Mouse (Mus musculus) intestine, embryonic 15.5 days (tissue): Measurements from ENCODE around the gene Itgb2l. TPM values are rescaled to one million over a fixed set of nuclear protein-coding genes. Genes with fewer than 3 reads are reported as not detected.
"Not testable (repeated sequence)": the region's sequence is repeated elsewhere in the genome, so short reads cannot be mapped to it uniquely, and the experiment has no call there.

Experiments
- ATAC-seq: fragments of 200-750 bp; cut with Nextera tagmentation; 2 replicates; pipeline ENCODE4 v1.8.0; 2017; ENCODE audit warnings: moderate TSS enrichment, moderate library complexity
- H3K27ac ChIP-seq: fragments of 300-500 bp; sonication (generic); 2 replicates; pipeline ENCODE4 v1.5.1; 2015; ENCODE audit warnings: mild to moderate bottlenecking, inconsistent platforms
- H3K27me3 ChIP-seq: fragments of 300-500 bp; sonication (generic); replicated peaks from 2 replicates; pipeline ENCODE4 v1.6.1; 2015; ENCODE audit warnings: inconsistent platforms
- H3K36me3 ChIP-seq: fragments of 300-500 bp; sonication (generic); 2 replicates; pipeline ENCODE4 v1.6.1; 2015; ENCODE audit warnings: inconsistent platforms
- H3K4me1 ChIP-seq: fragments of 300-500 bp; sonication (generic); replicated peaks from 2 replicates; pipeline ENCODE4 v1.6.1; 2015; ENCODE audit warnings: inconsistent platforms
- H3K4me2 ChIP-seq: fragments of 300-500 bp; sonication (generic); replicated peaks from 2 replicates; pipeline ENCODE4 v1.6.1; 2015; ENCODE audit warnings: mild to moderate bottlenecking, inconsistent platforms
- H3K4me3 ChIP-seq: fragments of 300-500 bp; sonication (generic); replicated peaks from 2 replicates; pipeline ENCODE4 v1.5.1; 2015; ENCODE audit warnings: inconsistent platforms
- H3K9ac ChIP-seq: fragments of 300-500 bp; sonication (generic); 2 replicates; pipeline ENCODE4 v1.6.1; 2015; ENCODE audit warnings: inconsistent platforms
- H3K9me3 ChIP-seq: fragments of 300-500 bp; sonication (generic); 2 replicates; pipeline ENCODE4 v1.6.1; 2016; ENCODE audit warnings: inconsistent platforms
- WGBS: fragments of 180-500 bp; shearing (Covaris S2); methylation state at CpG from one replicate; pipeline ENCODE4 v1.1.7; 2015; 5-methylcytosine and 5-hydroxymethylcytosine counted together
- polyA plus RNA-seq: library from polyadenylated mRNA; unstranded; fragments of >200 nt; fragmentation: Nextera tagmentation; extraction: Ambion mirVana; gene quantifications from 2 replicates; pipeline ENCODE4 v1.2.1, GENCODE M21; 2015

Gene Itgb2l
- polyA plus RNA-seq, 1 experiment from 2014 or later = 0.26 TPM

DNA sequence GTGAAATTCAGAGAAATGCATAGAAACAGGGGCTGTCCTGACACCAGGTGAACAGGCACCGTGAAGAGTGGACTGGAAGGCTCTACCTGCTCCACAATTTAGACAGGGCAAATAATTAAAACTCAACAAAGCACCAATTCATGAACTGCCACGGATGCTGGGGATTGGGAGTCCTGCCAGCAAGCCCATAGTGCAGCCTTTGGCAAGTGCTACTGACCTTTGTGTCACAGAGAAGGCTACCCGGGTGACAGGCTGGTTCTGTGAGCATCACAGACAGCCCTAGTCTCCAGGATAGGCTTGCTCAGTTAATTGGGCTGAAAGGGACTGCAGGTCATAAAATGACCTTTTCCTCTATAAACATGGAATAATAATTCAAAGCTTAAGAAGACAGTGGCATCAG lies 17.4 kb upstream of the Itgb2l start:
- Histone ChIP-seq H3K4me2 (no peak overlapping the region), H3K9ac (no peak overlapping the region), H3K4me3 (no peak overlapping the region), H3K27ac (no peak overlapping the region), H3K9me3 (no peaks in the 10 kb centered on the region), H3K4me1 (no peaks in the 10 kb centered on the region), H3K36me3 (no peaks in the 10 kb centered on the region), H3K27me3 (no peaks in the 10 kb centered on the region)
- WGBS = 60% methylated on average over 3 of the region's 3 CpGs
- no peak for ATAC-seq

DNA sequence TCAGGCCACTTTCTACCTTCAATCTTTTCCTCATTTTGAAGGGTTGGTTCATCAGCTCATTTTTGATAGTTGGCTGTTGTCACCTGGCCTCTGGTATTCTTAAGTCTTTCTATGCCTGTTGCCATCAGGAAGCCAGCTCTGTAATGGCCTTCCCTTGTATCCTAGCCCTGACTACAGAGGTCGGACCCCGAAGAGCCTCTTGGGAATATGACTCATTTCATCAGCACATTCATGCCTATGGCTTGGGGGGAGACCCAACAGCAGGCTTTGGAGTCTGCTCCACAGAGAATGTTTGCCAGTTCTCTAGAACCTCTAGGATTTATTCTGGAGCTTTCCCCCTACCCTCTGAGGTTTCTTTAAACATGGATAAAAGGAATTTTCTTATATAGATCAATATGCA lies 15.9 kb upstream of the Itgb2l start:
- no peaks in the 10 kb centered on the region for H3K27me3 ChIP-seq
- no peak overlapping the region for H3K9ac ChIP-seq
- H3K4me2 ChIP-seq = no peak overlapping the region
- H3K4me3 ChIP-seq = no peak overlapping the region
- WGBS = 81% methylated on average over 2 of the region's 2 CpGs
- ATAC-seq = no peak
- H3K4me1 ChIP-seq = no peaks in the 10 kb centered on the region
- H3K36me3 ChIP-seq = no peaks in the 10 kb centered on the region
- H3K9me3 ChIP-seq = no peaks in the 10 kb centered on the region
- no peak overlapping the region for H3K27ac ChIP-seq

- Histone ChIP-seq H3K27me3 (no peaks in the 10 kb centered on the region), H3K9me3 (no peaks in the 10 kb centered on the region), H3K4me3 (no peak overlapping the region), H3K27ac (no peak overlapping the region), H3K4me1 (no peaks in the 10 kb centered on the region), H3K4me2 (no peak overlapping the region), H3K9ac (no peak overlapping the region), H3K36me3 (no peaks in the 10 kb centered on the region)
- ATAC-seq = no peak
- 62% methylated on average over 5 of the region's 5 CpGs for WGBS
Observed at GRCm38 (mm10) chr16:96457612-96458011, 14.2 kb upstream of the Itgb2l start.

DNA sequence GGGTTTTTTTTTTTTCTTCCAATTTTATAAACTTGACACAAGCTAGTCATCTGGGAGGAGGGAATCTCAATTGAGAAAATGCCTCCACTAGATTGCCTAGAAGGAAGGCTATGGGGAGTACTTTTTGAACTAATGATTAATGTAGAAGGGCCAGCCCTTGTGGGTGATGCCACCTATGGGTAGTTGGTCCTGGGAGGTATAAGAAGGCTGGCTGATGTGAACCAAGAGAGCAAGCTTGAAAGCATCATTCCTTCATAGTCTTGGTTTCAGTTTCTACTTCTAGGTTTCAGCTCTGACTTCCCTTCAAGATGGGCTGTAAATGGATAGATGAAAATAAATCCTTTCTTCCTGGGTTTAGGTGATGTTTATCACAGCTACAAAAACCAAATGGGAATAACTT lies 10.7 kb upstream of the Itgb2l start:
- no peaks in the 10 kb centered on the region for H3K27me3 ChIP-seq
- no peak overlapping the region for H3K4me2 ChIP-seq
- no peak for ATAC-seq
- no peak overlapping the region for H3K27ac ChIP-seq
- H3K4me3 ChIP-seq = no peak overlapping the region
- no peaks in the 10 kb centered on the region for H3K9me3 ChIP-seq
- H3K9ac ChIP-seq = no peak overlapping the region
- no peaks in the 10 kb centered on the region for H3K4me1 ChIP-seq
- no peaks in the 10 kb centered on the region for H3K36me3 ChIP-seq

DNA sequence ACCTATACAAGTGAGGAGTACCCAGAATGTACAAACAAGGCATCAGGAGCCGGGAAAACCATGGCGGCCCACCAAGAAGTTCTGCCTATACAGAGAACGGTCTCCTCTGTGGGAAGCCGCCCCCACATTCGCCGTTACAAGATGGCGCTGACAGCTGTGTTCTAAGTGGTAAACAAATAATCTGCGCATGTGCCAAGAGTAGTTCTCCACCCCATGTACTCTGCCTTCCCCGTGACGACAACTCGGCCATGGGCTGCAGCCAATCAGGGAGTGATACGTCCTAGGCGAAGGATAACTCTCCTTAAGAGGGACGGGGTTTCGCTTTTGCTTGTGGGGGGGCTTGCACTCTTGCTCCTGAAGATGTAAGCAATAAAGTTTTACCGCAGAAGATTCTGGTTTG lies 7.5 kb upstream of the Itgb2l start:
- H3K27me3 ChIP-seq, H3K4me3 ChIP-seq, H3K9me3 ChIP-seq, H3K9ac ChIP-seq, H3K36me3 ChIP-seq, H3K4me1 ChIP-seq, H3K4me2 ChIP-seq, ATAC-seq, H3K27ac ChIP-seq: not testable (repeated sequence)
- 95% methylated on average over 16 of the region's 16 CpGs for WGBS

DNA sequence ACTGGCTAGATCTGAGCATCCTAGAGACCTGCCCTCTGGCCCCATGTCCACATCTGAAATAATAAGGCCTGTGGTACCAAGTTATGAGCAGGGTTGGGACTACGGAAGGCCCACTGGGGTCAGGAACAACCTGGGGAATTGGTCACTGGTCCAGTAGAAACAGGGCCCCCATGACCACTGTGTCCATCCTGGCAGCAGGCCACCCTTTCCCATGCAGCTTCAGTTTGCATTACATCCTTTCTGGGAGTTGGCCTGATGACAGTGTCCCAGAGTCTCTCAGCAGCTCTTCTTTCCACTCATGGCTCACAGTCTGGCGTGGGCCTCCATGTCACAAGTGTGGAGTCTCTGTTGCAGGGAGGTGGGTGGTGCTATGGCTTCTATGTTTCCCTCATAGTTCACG lies 1.6 kb downstream of the Itgb2l start:
- Histone ChIP-seq H3K4me2 (no peak overlapping the region), H3K9me3 (no peaks in the 10 kb centered on the region), H3K4me1 (no peaks in the 10 kb centered on the region), H3K36me3 (no peaks in the 10 kb centered on the region), H3K4me3 (no peak overlapping the region), H3K9ac (no peak overlapping the region), H3K27me3 (no peaks in the 10 kb centered on the region), H3K27ac (no peak overlapping the region)
- 87% methylated on average over 3 of the region's 3 CpGs for WGBS
- ATAC-seq = no peak

- ATAC-seq = no peak
- Histone ChIP-seq H3K9ac (no peak overlapping the region), H3K4me1 (no peaks in the 10 kb centered on the region), H3K27me3 (no peaks in the 10 kb centered on the region), H3K4me2 (no peak overlapping the region), H3K9me3 (no peaks in the 10 kb centered on the region), H3K36me3 (no peaks in the 10 kb centered on the region), H3K4me3 (no peak overlapping the region), H3K27ac (no peak overlapping the region)
- WGBS = 83% methylated on average over 8 of the region's 8 CpGs
Observed at GRCm38 (mm10) chr16:96440871-96441270, 2.5 kb downstream of the Itgb2l start.

DNA sequence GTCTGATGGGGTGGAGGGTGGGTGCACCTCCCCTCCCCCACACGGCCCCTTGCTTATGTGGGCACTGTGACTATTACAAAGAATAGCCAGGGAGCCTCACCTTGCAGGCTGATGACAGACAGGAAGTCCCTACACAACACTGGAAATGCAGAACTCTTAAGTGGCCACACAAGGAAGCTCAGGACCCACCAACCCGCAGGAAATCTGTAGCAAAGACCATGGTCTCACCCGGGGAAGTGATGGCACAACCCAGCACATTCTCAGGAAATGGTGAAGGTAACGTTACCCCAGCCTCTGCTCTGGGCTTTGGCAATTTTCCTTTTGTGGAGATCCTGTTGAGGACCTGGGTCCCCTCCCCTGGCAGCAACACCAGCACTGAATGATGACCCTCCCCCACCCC lies 3.7 kb downstream of the Itgb2l start:
- WGBS = 60% methylated on average over 4 of the region's 4 CpGs
- ATAC-seq = no peak
- H3K9me3 ChIP-seq = no peaks in the 10 kb centered on the region

GRCm38 (mm10) chr16:96438946-96439345 lies 4.5 kb downstream of the Itgb2l start:
- Histone ChIP-seq H3K4me2 (no peak overlapping the region), H3K9ac (no peak overlapping the region), H3K27me3 (no peaks in the 10 kb centered on the region), H3K4me1 (no peaks in the 10 kb centered on the region), H3K4me3 (no peak overlapping the region), H3K36me3 (no peaks in the 10 kb centered on the region), H3K27ac (no peak overlapping the region), H3K9me3 (no peaks in the 10 kb centered on the region)
- WGBS = 89% methylated on average over 5 of the region's 5 CpGs
- ATAC-seq = no peak

More for the DNA sequence above, 3.7 kb downstream of the Itgb2l start:
- Histone ChIP-seq H3K9ac (no peak overlapping the region), H3K4me2 (no peak overlapping the region), H3K27me3 (no peaks in the 10 kb centered on the region), H3K4me3 (no peak overlapping the region), H3K27ac (no peak overlapping the region), H3K36me3 (no peaks in the 10 kb centered on the region), H3K4me1 (no peaks in the 10 kb centered on the region)

GRCm38 (mm10) chr16:96434024-96434785 lies 9.2 kb downstream of the Itgb2l start:
- Histone ChIP-seq H3K27me3 (no peaks in the 10 kb centered on the region), H3K4me3 (no peak overlapping the region), H3K4me2 (no peak overlapping the region), H3K4me1 (no peaks in the 10 kb centered on the region), H3K27ac (no peak overlapping the region), H3K9ac (no peak overlapping the region), H3K36me3 (no peaks in the 10 kb centered on the region), H3K9me3 (no peaks in the 10 kb centered on the region)
- 71% methylated on average over 3 of the region's 3 CpGs for WGBS
- ATAC-seq = peak; percentile 54; the same call in 1 of the 2 replicates

DNA sequence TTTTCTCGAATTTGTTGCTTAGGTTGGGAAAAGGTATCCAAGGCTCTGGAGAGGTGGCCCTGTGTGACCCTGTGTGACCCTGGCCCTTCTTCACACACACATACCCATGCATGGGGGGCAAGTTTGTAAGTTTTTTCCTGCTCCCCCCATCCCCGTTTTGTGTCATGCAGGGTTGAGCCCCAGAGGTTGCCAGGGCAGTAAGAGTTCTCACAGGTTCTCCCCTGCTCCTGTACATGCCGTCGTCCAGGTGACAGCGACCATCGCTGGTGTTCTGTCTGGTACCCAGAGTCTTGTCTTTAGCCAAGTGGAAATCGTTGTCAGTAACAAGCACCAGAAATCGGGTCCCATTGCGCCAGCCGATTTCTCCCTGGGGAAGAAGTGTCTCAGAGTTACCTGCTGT lies 10.2 kb downstream of the Itgb2l start:
- 88% methylated on average over 10 of the region's 10 CpGs for WGBS
- H3K27ac ChIP-seq = no peak overlapping the region
- no peak for ATAC-seq
- H3K4me2 ChIP-seq = no peak overlapping the region
- no peaks in the 10 kb centered on the region for H3K9me3 ChIP-seq
- H3K27me3 ChIP-seq = no peaks in the 10 kb centered on the region
- H3K36me3 ChIP-seq = no peaks in the 10 kb centered on the region
- H3K9ac ChIP-seq = no peak overlapping the region
- H3K4me3 ChIP-seq = no peak overlapping the region
- no peaks in the 10 kb centered on the region for H3K4me1 ChIP-seq

- no peak for ATAC-seq
- Histone ChIP-seq H3K4me3 (no peak overlapping the region), H3K9ac (no peak overlapping the region), H3K9me3 (no peaks in the 10 kb centered on the region), H3K4me1 (no peaks in the 10 kb centered on the region), H3K36me3 (no peaks in the 10 kb centered on the region), H3K27me3 (no peaks in the 10 kb centered on the region), H3K4me2 (no peak overlapping the region), H3K27ac (no peak overlapping the region)
- 67% methylated on average over 3 of the region's 3 CpGs for WGBS
Observed at GRCm38 (mm10) chr16:96429046-96429445, 14.4 kb downstream of the Itgb2l start.

DNA sequence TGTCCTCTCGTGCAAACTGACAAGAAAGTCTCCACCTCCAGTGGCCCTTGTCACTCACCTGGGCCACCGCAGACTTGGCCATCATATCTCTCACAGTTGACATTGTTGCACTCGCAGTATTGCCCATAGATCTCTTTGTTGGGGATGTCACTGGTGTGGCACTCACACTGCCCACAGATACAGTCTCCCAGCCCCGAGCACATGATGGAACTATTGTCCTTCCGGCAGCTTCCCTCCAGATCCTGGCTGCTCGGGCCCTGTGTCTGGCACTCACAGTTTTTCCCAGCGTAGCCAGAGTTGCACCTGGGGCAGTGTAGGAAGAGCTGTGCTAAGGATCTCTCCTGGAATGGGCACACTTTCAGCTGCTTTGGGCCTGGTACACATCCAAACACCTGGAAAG lies 16.7 kb downstream of the Itgb2l start:
- Histone ChIP-seq H3K4me1 (no peaks in the 10 kb centered on the region), H3K9me3 (no peaks in the 10 kb centered on the region), H3K36me3 (no peaks in the 10 kb centered on the region), H3K4me3 (no peak overlapping the region), H3K27ac (no peak overlapping the region), H3K9ac (no peak overlapping the region), H3K27me3 (no peaks in the 10 kb centered on the region), H3K4me2 (no peak overlapping the region)
- 81% methylated on average over 7 of the region's 7 CpGs for WGBS
- no peak for ATAC-seq
